Mouse (Mus musculus): ENCODE data around the gene Hectd1. TPM values are rescaled to one million over a fixed set of nuclear protein-coding genes. Genes with fewer than 3 reads are reported as not detected.
A peak's percentile ranks its signal among the peaks of the same experiment; 100 is the strongest.

Gene Hectd1
- total RNA-seq, 2 experiments from 2014 or later = 251 to 521 TPM

GRCm38 (mm10) chr12:51845261-51845660 is 15.9 kb upstream of the Hectd1 start:
- peak; percentile 12 for ATAC-seq (replicated peaks; ENCODE audit: low FRiP score, poor library complexity, severe bottlenecking)

- ATAC-seq (replicated peaks; ENCODE audit: low FRiP score, poor library complexity, severe bottlenecking) = peak; percentile 91
These were observed 15.5 kb upstream of the Hectd1 start for GRCm38 (mm10) chr12:51844771-51845256.

GRCm38 (mm10) chr12:51843576-51844520 is 14.5 kb upstream of the Hectd1 start:
- ATAC-seq (replicated peaks; ENCODE audit: low FRiP score, poor library complexity, severe bottlenecking) = no peak

GRCm38 (mm10) chr12:51842081-51842864 is 12.9 kb upstream of the Hectd1 start:
- ATAC-seq (replicated peaks; ENCODE audit: low FRiP score, poor library complexity, severe bottlenecking) = peak; percentile 56

GRCm38 (mm10) chr12:51839856-51840255 is 10.5 kb upstream of the Hectd1 start:
- no peak for ATAC-seq (replicated peaks; ENCODE audit: low FRiP score, poor library complexity, severe bottlenecking)

GRCm38 (mm10) chr12:51835219-51835618 is 5.9 kb upstream of the Hectd1 start:
- ATAC-seq (replicated peaks; ENCODE audit: low FRiP score, poor library complexity, severe bottlenecking) = no peak

GRCm38 (mm10) chr12:51831931-51832330 is 2.6 kb upstream of the Hectd1 start:
- no peak for ATAC-seq (replicated peaks; ENCODE audit: low FRiP score, poor library complexity, severe bottlenecking)

- no peak for ATAC-seq (replicated peaks; ENCODE audit: low FRiP score, poor library complexity, severe bottlenecking)
These were observed 2.0 kb upstream of the Hectd1 start for GRCm38 (mm10) chr12:51831296-51831695.

GRCm38 (mm10) chr12:51830671-51831070 is 1.3 kb upstream of the Hectd1 start:
- ATAC-seq (replicated peaks; ENCODE audit: low FRiP score, poor library complexity, severe bottlenecking) = no peak

GRCm38 (mm10) chr12:51830077-51830402 is 704 bp upstream of the Hectd1 start:
- ATAC-seq (replicated peaks; ENCODE audit: low FRiP score, poor library complexity, severe bottlenecking) = peak; percentile 67

GRCm38 (mm10) chr12:51828716-51829289 is 533 bp downstream of the Hectd1 start:
- ATAC-seq (replicated peaks; ENCODE audit: low FRiP score, poor library complexity, severe bottlenecking) = peak; percentile 43

GRCm38 (mm10) chr12:51827958-51828650 is 1.2 kb downstream of the Hectd1 start:
- no peak for ATAC-seq (replicated peaks; ENCODE audit: low FRiP score, poor library complexity, severe bottlenecking)

GRCm38 (mm10) chr12:51825338-51825737 is 4.0 kb downstream of the Hectd1 start:
- no peak for ATAC-seq (replicated peaks; ENCODE audit: low FRiP score, poor library complexity, severe bottlenecking)

GRCm38 (mm10) chr12:51823311-51823710 is 6.0 kb downstream of the Hectd1 start:
- ATAC-seq (replicated peaks; ENCODE audit: low FRiP score, poor library complexity, severe bottlenecking) = no peak

GRCm38 (mm10) chr12:51822861-51823260 is 6.5 kb downstream of the Hectd1 start:
- ATAC-seq (replicated peaks; ENCODE audit: low FRiP score, poor library complexity, severe bottlenecking) = no peak

- ATAC-seq (replicated peaks; ENCODE audit: low FRiP score, poor library complexity, severe bottlenecking) = no peak
These were observed 7.1 kb downstream of the Hectd1 start for GRCm38 (mm10) chr12:51822236-51822635.

- ATAC-seq (replicated peaks; ENCODE audit: low FRiP score, poor library complexity, severe bottlenecking) = peak; percentile 76
These were observed 8.1 kb downstream of the Hectd1 start for GRCm38 (mm10) chr12:51821256-51821655.

- ATAC-seq (replicated peaks; ENCODE audit: low FRiP score, poor library complexity, severe bottlenecking) = no peak
These were observed 9.3 kb downstream of the Hectd1 start for GRCm38 (mm10) chr12:51819951-51820498.

GRCm38 (mm10) chr12:51817815-51818613 is 11.3 kb downstream of the Hectd1 start:
- ATAC-seq (replicated peaks; ENCODE audit: low FRiP score, poor library complexity, severe bottlenecking) = no peak

Measured in erythroblast, adult 5-6 weeks (primary cell).